Mouse (Mus musculus) ES-E14 (cell line): ENCODE measurements around the gene Spryd7. TPM values are rescaled to one million over a fixed set of nuclear protein-coding genes. Genes with fewer than 3 reads are reported as not detected.

Experiments
- DNase-seq: peaks from one replicate; pipeline ENCODE4 v3.0.0-alpha.2; 2013; ENCODE audit warnings: low read depth, low spot score
- H3K27ac ChIP-seq: 2 replicates; pipeline ENCODE4 v1.5.1; 2012; ENCODE audit warnings: low read depth, mild to moderate bottlenecking, low read length, moderate library complexity, mixed read lengths; ENCODE audit not compliant: poor library complexity, insufficient read depth, severe bottlenecking
- H3K36me3 ChIP-seq: 2 replicates; pipeline ENCODE4 v1.6.1; 2012; ENCODE audit warnings: mild to moderate bottlenecking, low read length, moderate library complexity, mixed read lengths; ENCODE audit not compliant: control insufficient read depth, poor library complexity, insufficient read depth, severe bottlenecking
- H3K4me1 ChIP-seq, 2 experiments: fragments of 150-350 bp in 1 of 2; sonication (generic) in 1 of 2; 2 replicates each; pipeline ENCODE4 v1.6.1; 2012; ENCODE audit warnings: low read length in 2 of 2, mild to moderate bottlenecking in 1 of 2, mixed read lengths in 1 of 2; ENCODE audit not compliant: control insufficient read depth in 2 of 2, insufficient read depth in 2 of 2, poor library complexity in 1 of 2
- H3K4me3 ChIP-seq, 2 experiments: fragments of 150-350 bp in 1 of 2; sonication (generic) in 1 of 2; 2 replicates each; pipeline ENCODE4 v1.5.1; 2012; ENCODE audit warnings: low read length in 2 of 2, low read depth in 1 of 2, mild to moderate bottlenecking in 1 of 2, mixed read lengths in 1 of 2; ENCODE audit not compliant: insufficient read depth in 1 of 2, poor library complexity in 1 of 2, severe bottlenecking in 1 of 2
- H3K9ac ChIP-seq: 2 replicates; pipeline ENCODE4 v1.6.1; 2012; ENCODE audit warnings: low read depth, mild to moderate bottlenecking, low read length, mixed read lengths; ENCODE audit not compliant: poor library complexity, insufficient read depth, severe bottlenecking
- H3K9me3 ChIP-seq: fragments of 150-350 bp; sonication (generic); 2 replicates; pipeline ENCODE4 v1.6.1; 2012; ENCODE audit warnings: low read depth, mild to moderate bottlenecking, low read length; ENCODE audit not compliant: control insufficient read depth, insufficient read depth
- CHD2 ChIP-seq: IDR thresholded peaks from 2 replicates; pipeline ENCODE4 v1.6.1; 2014; ENCODE audit warnings: mild to moderate bottlenecking, low read depth, low read length, inconsistent platforms
- HCFC1 ChIP-seq: IDR thresholded peaks from 2 replicates; pipeline ENCODE4 v1.6.1; 2012; ENCODE audit warnings: low read length, inconsistent platforms, borderline replicate concordance; ENCODE audit not compliant: insufficient read depth
- MAFK ChIP-seq: IDR thresholded peaks from 2 replicates; pipeline ENCODE4 v1.6.1; 2014; ENCODE audit warnings: mild to moderate bottlenecking, low read depth, low read length, inconsistent platforms; ENCODE audit not compliant: insufficient read depth
- ZC3H11A ChIP-seq: IDR thresholded peaks from 2 replicates; pipeline ENCODE4 v1.6.1; 2012; ENCODE audit warnings: low read depth, mild to moderate bottlenecking, inconsistent platforms, low read length, borderline replicate concordance
- ZNF384 ChIP-seq: IDR thresholded peaks from 2 replicates; pipeline ENCODE4 v1.6.1; 2012; ENCODE audit warnings: low read depth, low read length, inconsistent platforms
- in situ Hi-C, 2 experiments: fragments of 600-800 bp; cut with MboI; formaldehyde crosslinking; loops; one replicate each; pipeline ENCODE4 v1.15.1; 2025; ENCODE audit warnings: low sequenced_read_pairs in 2 of 2, inconsistent platforms in 1 of 2; ENCODE audit not compliant: unreplicated experiment in 2 of 2
- total RNA-seq: library from RNA; depleted of rRNA; stranded (reverse); fragments of 300-350 nt; gene quantifications from 2 replicates; pipeline ENCODE4 v1.2.3, GENCODE M21; 2012

Gene Spryd7
- total RNA-seq, 1 experiment, result 5.1 TPM

- in situ Hi-C loops, result no loop called here
- no peak for DNase-seq
- Histone ChIP-seq H3K9ac (no peak overlapping the region), H3K9me3 (no peaks in the 10 kb centered on the region), H3K27ac (no peak overlapping the region), H3K4me3 (no peak overlapping the region), H3K36me3 (no peaks in the 10 kb centered on the region), H3K4me1 (no peaks in the 10 kb centered on the region)
- no peak for TF ChIP-seq ZC3H11A
- TF ChIP-seq HCFC1, result no peak
- TF ChIP-seq CHD2, result no peak
- TF ChIP-seq ZNF384, result no peak
- TF ChIP-seq MAFK, result no peak
Observed at GRCm38 (mm10) chr14:61589288-61590065, 32.8 kb upstream of the Spryd7 start.

GRCm38 (mm10) chr14:61575941-61576340 is 19.3 kb upstream of the Spryd7 start:
- Histone ChIP-seq H3K36me3 (no peaks in the 10 kb centered on the region), H3K9ac (no peak overlapping the region), H3K4me1 (no peaks in the 10 kb centered on the region), H3K27ac (no peak overlapping the region), H3K4me3 (no peak overlapping the region), H3K9me3 (no peaks in the 10 kb centered on the region)
- TF ChIP-seq ZNF384, result no peak
- TF ChIP-seq CHD2, result no peak
- no peak for TF ChIP-seq ZC3H11A
- TF ChIP-seq HCFC1, result no peak
- TF ChIP-seq MAFK, result no peak
- in situ Hi-C loops, result no loop called here
- DNase-seq, result no peak

GRCm38 (mm10) chr14:61575066-61575465 is 18.4 kb upstream of the Spryd7 start:
- no peak overlapping the region for H3K27ac ChIP-seq
- H3K9ac ChIP-seq, result no peak overlapping the region
- in situ Hi-C loops, result no loop called here
- DNase-seq, result no peak
- TF ChIP-seq ZC3H11A, result no peak
- TF ChIP-seq ZNF384, result no peak
- H3K4me3 ChIP-seq, result no peak overlapping the region
- no peaks in the 10 kb centered on the region for H3K36me3 ChIP-seq
- no peaks in the 10 kb centered on the region for H3K9me3 ChIP-seq
- no peaks in the 10 kb centered on the region for H3K4me1 ChIP-seq

GRCm38 (mm10) chr14:61572131-61572530 is 15.4 kb upstream of the Spryd7 start:
- H3K9ac ChIP-seq, result no peak overlapping the region
- in situ Hi-C loops, result no loop called here
- no peaks in the 10 kb centered on the region for H3K36me3 ChIP-seq
- no peak overlapping the region for H3K4me3 ChIP-seq
- no peak for DNase-seq
- H3K27ac ChIP-seq, result no peak overlapping the region
- no peaks in the 10 kb centered on the region for H3K4me1 ChIP-seq
- H3K9me3 ChIP-seq, result no peaks in the 10 kb centered on the region
- TF ChIP-seq CHD2, result no peak
- no peak for TF ChIP-seq ZNF384
- TF ChIP-seq HCFC1, result no peak
- TF ChIP-seq MAFK, result no peak
- no peak for TF ChIP-seq ZC3H11A

GRCm38 (mm10) chr14:61571366-61571765 is 14.7 kb upstream of the Spryd7 start:
- in situ Hi-C loops, result no loop called here
- peak; percentile 63 for DNase-seq
- no peaks in the 10 kb centered on the region for H3K9me3 ChIP-seq
- peak; percentile 71 for TF ChIP-seq ZC3H11A
- TF ChIP-seq MAFK, result no peak
- TF ChIP-seq ZNF384, result no peak
- TF ChIP-seq HCFC1, result no peak
- H3K27ac ChIP-seq, result no peak overlapping the region
- no peak overlapping the region for H3K9ac ChIP-seq
- no peaks in the 10 kb centered on the region for H3K36me3 ChIP-seq
- H3K4me1 ChIP-seq, result no peaks in the 10 kb centered on the region
- no peak overlapping the region for H3K4me3 ChIP-seq
